Mouse (Mus musculus) urinary bladder, postnatal 14 days (tissue): Measurements from ENCODE around the gene Selenow.
"Not testable (repeated sequence)": the region's sequence is repeated elsewhere in the genome, so short reads cannot be mapped to it uniquely, and the experiment has no call there.

Experiments used
- DNase-seq: peaks from one replicate; pipeline ENCODE4 v3.0.0; 2021; ENCODE audit warnings: low spot score

The Selenow gene

GRCm38 (mm10) chr7:15945721-15946536 is 23.7 kb upstream of the Selenow start, which contains the start of gene Nop53:
Gene Nop53 (minus strand): TSS chr7:15946074.
- DNase-seq, result peak; percentile 91

- no peak for DNase-seq
These were observed 23.0 kb upstream of the Selenow start for GRCm38 (mm10) chr7:15945211-15945610.

DNA sequence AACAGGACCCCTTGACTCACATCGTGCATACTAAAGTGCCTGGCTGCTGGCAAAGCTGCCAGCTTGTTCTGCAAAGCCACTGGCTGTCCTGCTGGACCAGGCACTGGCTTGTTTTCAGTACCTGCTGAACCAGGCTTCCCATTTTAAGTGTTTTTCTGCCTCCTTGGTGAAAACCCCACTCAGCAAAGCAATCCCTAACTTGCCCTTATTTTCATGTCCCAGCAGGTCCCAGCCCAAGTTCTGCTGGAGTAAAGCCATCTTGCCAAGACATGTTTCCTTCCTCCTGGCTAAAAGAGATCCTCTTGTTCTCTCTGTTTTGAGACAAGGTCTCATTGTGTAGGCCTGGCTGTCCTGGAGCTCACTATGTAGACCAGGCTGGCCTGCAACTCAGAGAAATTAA is 22.1 kb upstream of the Selenow start:
- DNase-seq, result no peak

DNA sequence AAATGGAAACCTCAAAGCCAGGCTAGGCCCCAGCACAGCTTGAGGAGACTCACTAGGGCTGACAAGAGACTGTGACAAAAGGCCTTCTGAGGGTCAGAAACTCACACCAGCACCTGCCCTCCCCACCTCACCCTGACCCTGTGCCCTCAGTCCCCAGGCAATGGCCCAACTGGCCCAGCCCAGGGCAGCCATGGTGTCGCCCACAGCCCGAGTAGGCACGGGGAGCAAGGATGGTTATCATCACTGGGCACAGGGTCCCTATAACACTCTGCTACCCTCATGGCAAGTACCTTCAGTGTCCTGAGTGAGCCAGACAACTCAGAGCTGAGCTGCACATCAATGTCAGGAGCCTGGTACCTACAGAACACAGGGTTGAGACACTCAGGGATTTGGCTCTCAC is 16.4 kb upstream of the Selenow start:
- no peak for DNase-seq

GRCm38 (mm10) chr7:15937491-15937890 is 15.3 kb upstream of the Selenow start:
- no peak for DNase-seq

- no peak for DNase-seq
These were observed 11.5 kb upstream of the Selenow start for GRCm38 (mm10) chr7:15933437-15934359.

- DNase-seq, result no peak
These were observed 9.4 kb upstream of the Selenow start for GRCm38 (mm10) chr7:15931635-15932034.

- no peak for DNase-seq
These were observed 8.3 kb upstream of the Selenow start for GRCm38 (mm10) chr7:15930543-15930942.

DNA sequence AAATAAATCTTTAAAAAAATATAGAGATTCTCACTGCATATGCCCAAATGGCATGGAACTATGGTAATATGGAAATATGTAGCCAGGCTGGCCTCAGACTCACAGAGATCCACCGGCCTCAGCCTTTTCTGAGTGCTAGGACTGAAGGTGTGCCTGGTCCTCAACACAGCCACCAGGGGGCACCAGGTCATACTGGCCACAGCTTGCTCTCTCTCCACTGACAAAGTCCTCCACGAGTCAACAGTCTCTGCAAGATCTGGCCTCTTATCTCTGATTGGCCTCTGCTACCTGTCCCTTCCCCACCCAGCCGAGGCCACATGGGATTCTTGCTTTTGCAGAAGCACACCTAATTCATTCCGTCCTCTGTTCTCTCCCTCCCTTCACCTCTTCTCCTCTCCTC is 7.7 kb upstream of the Selenow start:
- DNase-seq, result peak; percentile 65

DNA sequence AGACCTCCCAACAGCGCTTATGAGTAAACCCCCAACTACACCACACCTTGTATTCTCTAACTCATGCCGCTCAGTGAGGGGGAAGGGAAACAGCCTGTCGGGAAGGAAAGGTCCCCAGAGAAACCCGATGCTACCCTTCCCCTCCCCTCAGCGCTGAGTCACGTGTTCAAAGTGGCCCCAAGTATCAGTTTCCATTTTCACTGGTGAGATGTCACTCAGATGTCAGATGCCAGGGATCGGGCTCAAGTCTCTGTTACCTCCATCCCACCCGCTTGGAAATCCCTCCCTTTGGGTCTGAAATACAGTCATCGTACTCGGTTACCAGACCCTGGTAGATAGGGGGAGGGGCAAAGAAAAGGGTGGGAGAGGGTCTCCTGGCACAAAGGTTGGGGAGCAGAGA is 406 bp downstream of the Selenow start:
- DNase-seq, result peak; percentile 20

DNA sequence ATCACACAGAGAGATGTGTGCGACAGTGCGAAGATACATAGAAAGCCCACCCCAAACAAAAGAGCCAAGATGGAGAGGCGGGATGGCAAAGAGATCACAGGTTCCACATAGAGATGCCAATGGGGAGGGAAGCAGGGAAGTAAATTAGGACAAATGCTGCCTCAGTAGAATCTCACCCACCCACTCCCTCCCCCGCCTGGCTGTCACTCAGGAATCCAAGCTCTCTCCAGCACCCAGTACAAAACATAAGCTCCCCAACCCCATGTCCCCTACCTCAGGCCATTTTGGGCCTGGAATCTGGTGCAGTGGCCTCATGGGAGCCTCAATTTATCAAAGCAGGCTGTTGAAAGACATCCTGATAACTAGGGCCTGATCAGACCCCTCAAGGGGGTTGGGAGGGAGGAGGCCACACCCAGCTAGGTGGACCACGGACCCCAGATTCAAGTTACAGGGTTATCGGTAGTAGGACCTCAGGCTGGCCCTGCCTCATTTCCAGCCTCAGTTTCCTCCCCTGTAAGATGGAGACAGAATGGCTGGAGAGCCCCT is 1.5 kb downstream of the Selenow start:
- no peak for DNase-seq

DNA sequence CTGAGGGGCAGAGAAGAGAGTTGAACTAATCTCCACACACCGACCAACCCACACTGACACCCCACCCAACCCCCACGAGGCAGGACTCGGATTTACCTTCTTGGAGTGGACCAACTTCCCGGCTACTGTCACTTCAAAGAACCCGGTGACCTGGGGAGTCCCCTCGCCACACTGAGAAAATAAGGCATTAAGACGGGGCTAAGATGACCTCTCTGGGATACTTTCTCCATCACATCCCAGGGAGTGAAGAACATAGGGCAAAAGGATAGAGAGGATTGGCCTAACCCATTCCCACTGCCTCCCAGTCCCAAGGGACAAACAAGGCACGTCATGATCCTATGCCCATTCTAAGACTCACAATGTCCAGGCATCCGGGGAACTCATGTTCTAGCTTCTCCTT is 2.3 kb downstream of the Selenow start:
- DNase-seq, result no peak

DNA sequence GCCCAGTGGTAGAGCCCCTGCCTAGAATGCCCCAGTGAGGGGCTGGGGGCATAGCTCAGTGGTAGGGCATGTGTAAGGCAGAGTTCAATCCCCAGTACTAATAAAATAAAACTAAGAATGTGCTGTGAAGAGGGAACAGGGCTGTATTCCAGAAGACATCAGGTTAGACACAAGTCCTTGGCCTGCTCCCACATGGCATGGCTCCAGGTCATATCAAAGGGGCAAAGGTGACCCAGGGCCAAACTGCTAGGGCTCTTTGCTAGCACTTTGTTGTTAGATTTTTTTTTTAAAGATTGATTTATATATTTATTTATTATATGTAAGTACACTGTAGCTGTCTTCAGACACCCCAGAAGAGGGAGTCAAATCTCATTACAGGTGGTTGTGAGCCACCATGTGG is 3.8 kb downstream of the Selenow start:
- DNase-seq, result no peak

DNA sequence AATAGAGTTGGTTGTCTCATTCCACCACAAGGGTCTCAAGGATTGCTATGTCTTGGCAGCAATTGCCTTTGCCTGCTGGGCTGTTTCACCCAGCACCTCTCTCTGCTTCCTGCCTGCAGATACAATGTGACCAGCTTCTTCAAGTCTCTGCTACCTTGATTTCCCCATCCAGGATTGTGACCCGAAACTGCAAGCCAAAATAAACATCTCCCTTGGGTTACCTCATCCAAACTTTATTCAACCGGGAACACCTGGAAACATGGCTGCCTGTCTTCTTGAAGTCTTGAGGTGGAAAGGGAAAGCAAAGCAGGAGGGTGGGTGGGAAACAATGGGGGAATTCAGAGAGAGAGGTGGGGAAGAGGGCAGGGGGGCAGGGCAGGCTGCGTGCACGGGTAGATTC is 5.2 kb downstream of the Selenow start:
- DNase-seq, result no peak

DNA sequence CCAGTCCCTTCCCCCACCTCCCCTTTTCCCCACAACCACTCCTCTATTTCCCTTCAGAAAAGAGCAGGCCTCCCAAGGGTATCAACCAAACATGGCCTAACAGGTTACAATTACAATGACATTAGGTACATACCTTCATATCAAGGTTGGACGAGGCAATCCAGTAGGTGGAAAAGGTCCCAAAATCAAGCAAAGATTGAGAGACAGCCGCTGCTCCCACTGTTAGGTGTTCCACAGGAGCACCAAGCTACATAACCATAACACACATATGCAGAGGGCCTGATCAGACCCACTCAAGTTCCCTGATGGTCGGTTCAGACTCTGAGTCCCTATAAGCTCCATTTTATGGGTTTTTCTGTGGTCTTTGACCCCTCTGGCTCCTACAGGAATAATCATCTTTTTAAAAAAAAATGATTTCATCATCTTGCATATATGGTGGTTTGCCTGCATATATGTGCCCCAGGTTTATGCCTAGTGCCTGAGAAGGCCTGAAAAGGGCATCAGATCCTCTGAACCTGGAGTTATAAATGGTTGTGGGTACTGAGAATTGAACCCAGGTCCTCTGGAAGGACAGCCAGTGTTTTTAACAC is 6.0 kb downstream of the Selenow start:
- DNase-seq, result no peak

DNA sequence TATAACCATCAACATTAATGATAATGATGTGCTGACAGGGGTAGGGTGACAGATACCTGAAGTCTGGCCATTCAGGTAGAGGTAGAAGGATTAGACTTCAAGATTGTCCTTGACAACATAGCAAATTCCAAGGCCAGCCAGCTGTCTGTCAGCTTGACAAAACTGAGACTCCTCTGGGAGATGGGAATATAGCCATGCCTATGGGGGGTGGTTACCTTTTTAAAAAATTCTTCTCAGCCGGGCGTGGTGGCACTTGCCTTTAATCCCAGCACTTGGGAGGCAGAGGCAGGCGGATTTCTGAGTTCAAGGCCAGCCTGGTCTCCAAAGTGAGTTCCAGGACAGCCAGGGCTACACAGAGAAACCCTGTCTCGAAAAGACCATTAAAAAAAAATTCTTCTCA is 6.5 kb downstream of the Selenow start:
- DNase-seq, result not testable (repeated sequence)

- DNase-seq, result no peak
These were observed 7.5 kb downstream of the Selenow start for GRCm38 (mm10) chr7:15914751-15915150.

DNA sequence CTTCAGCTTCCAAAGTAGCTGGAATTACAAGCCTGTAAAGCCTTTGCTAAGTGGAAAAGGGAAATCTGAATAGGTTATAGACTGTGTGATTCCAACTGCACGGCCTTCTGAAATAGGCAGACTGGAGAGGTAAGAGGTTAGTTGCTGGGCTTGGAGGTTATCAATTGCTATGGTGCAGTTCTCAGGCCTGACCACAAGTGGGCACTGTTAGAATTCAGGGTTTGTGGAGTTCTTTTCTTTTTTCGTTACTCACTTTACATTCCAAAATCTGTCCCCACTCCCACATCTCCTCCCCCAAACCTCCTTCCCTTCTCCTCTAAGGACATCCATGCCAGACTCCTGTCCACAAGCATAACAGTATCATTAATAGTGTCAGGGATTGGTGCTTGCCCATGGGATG is 8.0 kb downstream of the Selenow start:
- peak; percentile 33 for DNase-seq

- DNase-seq, result peak; percentile 71
These were observed 10.0 kb downstream of the Selenow start for GRCm38 (mm10) chr7:15912183-15912582.

DNA sequence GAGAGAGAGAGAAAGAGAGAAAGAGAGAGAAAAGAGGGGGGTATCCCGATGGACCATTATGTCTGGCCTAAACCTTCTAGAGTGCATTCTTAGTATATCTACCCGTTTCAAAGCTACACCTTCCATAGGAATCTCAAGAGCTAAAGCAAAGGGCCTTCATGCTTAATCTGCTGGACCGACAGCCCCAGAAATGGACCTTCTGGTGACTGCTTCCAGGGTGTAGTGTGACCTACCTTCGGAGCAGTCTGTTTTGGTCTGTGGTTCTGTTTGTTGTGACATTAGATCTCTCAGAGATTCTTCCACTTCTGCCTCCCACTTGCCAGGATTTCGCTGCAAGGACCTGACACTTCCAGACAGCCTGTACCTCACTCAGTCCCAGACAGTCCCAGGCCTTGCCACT is 11.7 kb downstream of the Selenow start:
- DNase-seq, result no peak

GRCm38 (mm10) chr7:15907971-15908590 is 14.1 kb downstream of the Selenow start:
- DNase-seq, result no peak

DNA sequence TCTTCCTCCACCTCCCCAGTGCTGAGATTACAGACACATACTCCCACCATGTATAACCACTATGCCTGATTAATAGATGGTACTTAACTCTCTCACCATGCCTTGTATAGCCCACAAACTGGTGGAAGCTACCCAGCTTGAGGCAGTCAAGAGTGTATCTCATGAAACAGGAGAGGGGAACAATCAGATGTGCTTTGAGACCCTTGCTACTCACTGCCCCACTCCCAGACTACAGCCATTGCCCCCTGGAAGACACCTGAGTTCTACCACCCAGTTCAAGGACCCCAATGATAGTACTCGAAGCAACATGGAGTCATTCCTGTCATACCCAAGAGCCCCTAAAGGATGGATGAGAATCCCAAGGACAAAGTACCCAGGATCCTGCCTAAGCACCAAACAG is 15.6 kb downstream of the Selenow start:
- DNase-seq, result no peak
